In the genomic region with DNA sequence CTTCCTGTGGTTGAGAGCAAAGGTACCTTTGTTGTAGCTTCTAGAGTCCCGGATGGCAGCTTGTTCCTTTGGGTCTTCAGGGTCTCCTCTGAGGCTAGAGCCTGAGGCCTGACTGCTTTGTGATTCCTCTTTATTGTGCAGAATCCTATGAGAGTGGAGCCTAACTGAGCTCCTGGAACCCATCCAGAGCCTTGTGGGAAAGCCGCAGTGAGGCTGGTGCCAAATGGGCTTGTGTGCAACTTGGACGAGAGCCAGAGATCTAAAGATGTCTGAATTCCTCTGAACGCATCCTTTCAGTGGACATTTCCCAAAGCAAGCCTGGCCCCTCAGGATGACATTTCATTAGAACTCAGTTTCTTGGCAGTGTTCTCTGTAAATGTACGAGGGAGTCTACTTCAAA, we compare ENCODE assay signal across 8 mouse cellular contexts.
DNase-seq lines count a peak whose midpoint lies in the region; ATAC-seq and TF ChIP-seq lines count a peak whose summit lies in the region.

No protein-coding gene starts in this region.

- H3K9me3 ChIP-seq in forebrain, embryonic 13.5 days (replicated peaks) = no peaks in the 10 kb centered on the region
- H3K9me3 ChIP-seq in forebrain, embryonic 11.5 days (ENCODE audit: control insufficient read depth, low read length) = no peaks in the 10 kb centered on the region

- H3K27me3 ChIP-seq in forebrain, embryonic 13.5 days = no peaks in the 10 kb centered on the region
- H3K27me3 ChIP-seq in forebrain, embryonic 11.5 days (ENCODE audit: control insufficient read depth, insufficient read depth, low read length) = no peaks in the 10 kb centered on the region

- WGBS in forebrain, embryonic 13.5 days = 33% methylated on average over 5 of the region's 5 CpGs
- WGBS in forebrain, embryonic 11.5 days = 82% methylated on average over 5 of the region's 5 CpGs

- TF ChIP-seq CTCF in left cerebral cortex, adult 2 months (IDR thresholded peaks at IDR 0.05) = no peak

- intact Hi-C loops in left cerebral cortex, adult 2 months (cut with DNase I) = no loop called here

- no peak overlapping the region for H3K9ac ChIP-seq in forebrain, embryonic 13.5 days
- H3K9ac ChIP-seq in forebrain, embryonic 11.5 days (ENCODE audit: low read length) = no peak overlapping the region

- no peak for DNase-seq in forebrain, embryonic 11.5 days (ENCODE audit: low spot score)
- peak; percentile 21 for DNase-seq in ovary, adult 18-20 months (ENCODE audit: low spot score)
- no peak for DNase-seq in ovary, postnatal 10 days (ENCODE audit: low spot score)
- peak; percentile 42 to 76 for DNase-seq in gastrocnemius, postnatal 4 days (ENCODE audit: low spot score in 2 of 2)
- peak; percentile 34 to 51 for DNase-seq in left cerebral cortex, adult 2 months (ENCODE audit: extremely low spot score in 1 of 2, low spot score in 2 of 2)
- peak; percentile 82 to 87 for DNase-seq in right cerebral cortex, postnatal 10 days (ENCODE audit: low spot score in 2 of 2)
- no peak for DNase-seq in thymus, postnatal 4 days

- H3K4me1 ChIP-seq in forebrain, embryonic 13.5 days = peaks cover 11% of the 10 kb centered on the region
- no peaks in the 10 kb centered on the region for H3K4me1 ChIP-seq in forebrain, embryonic 11.5 days (replicated peaks; ENCODE audit: control insufficient read depth, insufficient read depth, low read length)

- H3K36me3 ChIP-seq in forebrain, embryonic 13.5 days (ENCODE audit: poor library complexity, severe bottlenecking) = no peaks in the 10 kb centered on the region
- H3K36me3 ChIP-seq in forebrain, embryonic 11.5 days (ENCODE audit: control insufficient read depth, insufficient read depth, low read length) = no peaks in the 10 kb centered on the region

- H3K4me2 ChIP-seq in forebrain, embryonic 13.5 days = no peak overlapping the region
- H3K4me2 ChIP-seq in forebrain, embryonic 11.5 days (ENCODE audit: low read depth, low read length, severe bottlenecking) = no peak overlapping the region

- ATAC-seq in forebrain, embryonic 13.5 days = peak; percentile 94
- no peak for ATAC-seq in forebrain, embryonic 11.5 days (replicated peaks; ENCODE audit: low FRiP score)

- peak overlapping the region; percentile 78 for H3K27ac ChIP-seq in forebrain, embryonic 13.5 days
- no peak overlapping the region for H3K27ac ChIP-seq in forebrain, embryonic 11.5 days (ENCODE audit: low read depth, low read length)
- H3K27ac ChIP-seq in left cerebral cortex, adult 2 months = no peak overlapping the region

- no peak overlapping the region for H3K4me3 ChIP-seq in forebrain, embryonic 13.5 days
- no peak overlapping the region for H3K4me3 ChIP-seq in forebrain, embryonic 11.5 days (ENCODE audit: low read depth, low read length)
- H3K4me3 ChIP-seq in left cerebral cortex, adult 2 months = no peak overlapping the region

Comparison
In these comparisons a context has a peak if more than half of its experiments do, and no peak if none do; other contexts are left out.
1. DNase-seq: peak in ovary, adult 18-20 months (single experiment), gastrocnemius, postnatal 4 days (2 of 2), left cerebral cortex, adult 2 months (2 of 2) and right cerebral cortex, postnatal 10 days (2 of 2); none in forebrain, embryonic 11.5 days (single experiment), ovary, postnatal 10 days (single experiment) and thymus, postnatal 4 days (single experiment).